Mouse (Mus musculus): Measurements from ENCODE around the gene Krtap13-1. TPM values are rescaled to one million over a fixed set of nuclear protein-coding genes. Genes with fewer than 3 reads are reported as not detected.

The Krtap13-1 gene
- total RNA-seq, 2 experiments from 2014 or later, result not detected

Other genes starting within 250 kb of the Krtap13-1 start
- not detected for gene Cldn17, start 221.9 kb upstream of the Krtap13-1 start, total RNA-seq (2021)
- not detected for gene Cldn8, start 165.7 kb upstream of the Krtap13-1 start, total RNA-seq (2021)
- gene Krtap24-1, start 116.6 kb upstream of the Krtap13-1 start, total RNA-seq (2021), result not detected
- gene 2310079G19Rik, start 101.2 kb upstream of the Krtap13-1 start, total RNA-seq (2021), result not detected
- gene Krtap26-1, start 81.1 kb upstream of the Krtap13-1 start, total RNA-seq (2021), result not detected
- gene Krtap27-1, start 57.2 kb upstream of the Krtap13-1 start, total RNA-seq (2021), result not detected
- not detected for gene 2310061N02Rik, start 20.9 kb upstream of the Krtap13-1 start, total RNA-seq (2021)
- not detected for gene Krtap13, start 22.8 kb downstream of the Krtap13-1 start, total RNA-seq (2021)
- gene 2310034C09Rik, start 30.0 kb downstream of the Krtap13-1 start, total RNA-seq (2021), result not detected
- not detected for gene 2310057N15Rik, start 45.3 kb downstream of the Krtap13-1 start, total RNA-seq (2021)
- gene Gm5965, start 49.0 kb downstream of the Krtap13-1 start, total RNA-seq (2021), result not detected
- not detected for gene Gm20741, start 83.4 kb downstream of the Krtap13-1 start, total RNA-seq (2021)
- gene Krtap15, start 91.4 kb downstream of the Krtap13-1 start, total RNA-seq (2021), result not detected
- not detected for gene Krtap14, start 97.3 kb downstream of the Krtap13-1 start, total RNA-seq (2021)
- not detected for gene Krtap19-1, start 140.5 kb downstream of the Krtap13-1 start, total RNA-seq (2021)
- not detected for gene Krtap19-2, start 145.4 kb downstream of the Krtap13-1 start, total RNA-seq (2021)
- not detected for gene Krtap19-3, start 149.2 kb downstream of the Krtap13-1 start, total RNA-seq (2021)
- gene Krtap19-4, start 156.2 kb downstream of the Krtap13-1 start, total RNA-seq (2021), result not detected
- gene Krtap19-5, start 167.6 kb downstream of the Krtap13-1 start, total RNA-seq (2021), result not detected
- not detected for gene Krtap19-9b, start 203.4 kb downstream of the Krtap13-1 start, total RNA-seq (2021)
- gene Krtap16-3, start 234.0 kb downstream of the Krtap13-1 start, total RNA-seq (2021), result not detected